Mouse (Mus musculus): ENCODE data around the gene Acad9. TPM values are rescaled to one million over a fixed set of nuclear protein-coding genes. Genes with fewer than 3 reads are reported as not detected.

Acad9 gene
- total and polyA plus RNA-seq, 3 experiments = 37.2 to 197 (median 57.0) TPM

DNA sequence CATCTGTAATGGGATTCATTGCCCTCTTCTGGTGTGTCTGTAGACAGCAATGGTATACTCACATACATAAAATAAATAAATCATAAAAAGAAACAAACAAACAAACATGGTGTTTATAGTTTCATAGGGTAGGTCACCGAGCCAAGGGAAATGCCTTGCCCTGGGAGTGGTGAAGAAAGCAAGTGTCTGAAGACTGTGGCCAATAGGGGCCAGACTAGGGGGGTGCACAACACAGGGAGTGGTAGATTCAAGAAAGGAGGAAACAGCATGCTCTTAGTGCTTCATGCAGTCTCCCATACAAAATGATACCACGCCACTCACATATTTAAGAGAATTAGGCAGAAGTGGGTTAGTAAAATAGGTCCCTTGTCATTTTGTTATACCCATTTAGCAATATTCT, 613 bp upstream of the Acad9 start (continued):
- no peak for TF ChIP-seq JUND (IDR thresholded peaks at IDR 0.05; ENCODE audit: low read depth, low read length)

DNA sequence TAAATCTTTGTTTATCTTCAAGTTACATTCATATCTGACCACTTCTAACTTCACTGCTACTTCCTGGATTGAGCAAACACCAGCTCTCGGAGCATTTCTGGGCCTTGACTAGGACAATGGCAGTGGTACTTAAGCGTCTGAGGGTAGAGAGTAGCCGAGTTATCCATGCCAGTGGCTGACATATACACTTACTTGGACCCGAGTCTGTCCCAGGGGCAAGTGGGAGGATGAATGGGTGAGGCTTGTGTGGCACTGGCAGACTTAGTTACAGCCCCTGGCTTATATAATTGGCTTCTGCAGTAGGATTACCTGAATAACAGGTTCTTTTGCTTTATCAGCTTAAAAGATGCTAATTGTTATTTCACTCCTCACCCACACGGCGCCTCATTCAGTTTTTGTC, 2.0 kb downstream of the Acad9 start:
- Histone ChIP-seq H3K4me3 (ENCODE audit: control insufficient read depth in 1 of 2, insufficient read depth in 1 of 2, low read depth in 2 of 2, low read length in 2 of 2) (no peak overlapping the region), H3K27me3 (ENCODE audit: control insufficient read depth in 1 of 2, insufficient read depth in 2 of 2, low read length in 2 of 2) (no peaks in the 10 kb centered on the region), H3K4me1 (ENCODE audit: control insufficient read depth in 1 of 2, insufficient read depth in 2 of 2, low read length in 2 of 2) (peaks cover 0 to 10% of the 10 kb centered on the region in 2 experiments; a peak in 3 of 4 replicates), H3K79me2 (ENCODE audit: control insufficient read depth, insufficient read depth, low read length, poor library complexity) (peaks cover 19% of the 10 kb centered on the region), H3K9me3 (replicated peaks; ENCODE audit: insufficient read depth, low read length) (no peaks in the 10 kb centered on the region), H3K27ac (ENCODE audit: control insufficient read depth, low read depth, low read length) (no peak overlapping the region), H3K36me3 (ENCODE audit: control insufficient read depth in 1 of 2, insufficient read depth in 2 of 2, low read length in 2 of 2) (peaks cover 0 to 11% of the 10 kb centered on the region in 2 experiments; a peak in 2 of 4 replicates), H3K9ac (ENCODE audit: control insufficient read depth, low read depth, low read length, poor library complexity, severe bottlenecking) (no peak overlapping the region)
- no peak for DNase-seq (ENCODE audit: low read depth, low spot score)
- TF ChIP-seq UBTF (IDR thresholded peaks at IDR 0.05; ENCODE audit: borderline replicate concordance, insufficient read depth, low read depth, low read length) (no peak), E2F4 (IDR thresholded peaks at IDR 0.05; ENCODE audit: borderline replicate concordance, low read depth, low read length) (no peak), MAZ (IDR thresholded peaks at IDR 0.05; ENCODE audit: low read depth, low read length) (no peak), MYB (IDR thresholded peaks at IDR 0.05; ENCODE audit: low read depth, low read length) (no peak), HCFC1 (IDR thresholded peaks at IDR 0.05; ENCODE audit: low read depth, low read length) (no peak), CHD1 (IDR thresholded peaks at IDR 0.05; ENCODE audit: low read depth, low read length) (no peak), GABPA (IDR thresholded peaks at IDR 0.05; ENCODE audit: low read depth, low read length) (no peak), RCOR1 (IDR thresholded peaks at IDR 0.05; ENCODE audit: low read depth, low read length) (no peak), TAL1 (IDR thresholded peaks at IDR 0.05; ENCODE audit: low read length) (no peak), USF1 (IDR thresholded peaks at IDR 0.05; ENCODE audit: low read depth, low read length) (no peak), ZNF384 (IDR thresholded peaks at IDR 0.05; ENCODE audit: low read depth, low read length) (no peak), ZMIZ1 (IDR thresholded peaks at IDR 0.05; ENCODE audit: low read depth, low read length) (no peak), ZC3H11A (IDR thresholded peaks at IDR 0.05; ENCODE audit: low read depth, low read length) (no peak), MEF2A (IDR thresholded peaks at IDR 0.05; ENCODE audit: extremely low read depth, insufficient replicate concordance, low read depth, low read length, poor library complexity, severe bottlenecking) (no peak), GATA1 (IDR thresholded peaks at IDR 0.05; ENCODE audit: low read depth, low read length) (no peak), POLR2AphosphoS2 (IDR thresholded peaks at IDR 0.05; ENCODE audit: low read length) (no peak)

DNA sequence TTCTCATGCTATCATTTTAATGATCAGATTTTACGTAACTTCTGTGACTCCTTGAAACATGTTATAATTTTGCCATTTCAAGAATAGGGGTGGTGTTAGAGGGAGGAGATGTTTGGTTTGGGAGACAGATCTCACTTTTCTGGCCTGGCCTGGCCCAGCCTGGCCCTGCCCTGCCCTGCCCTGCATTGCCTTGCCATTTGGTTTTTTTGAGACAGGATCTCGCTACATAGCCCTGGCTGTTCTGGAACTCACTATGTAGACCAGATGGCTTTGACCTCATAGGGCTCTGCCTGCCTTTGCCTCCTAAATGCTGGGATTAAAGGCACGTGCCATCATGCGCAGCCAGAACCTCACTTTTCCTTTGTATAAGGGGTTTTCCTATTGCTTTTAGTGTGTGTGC, 4.7 kb downstream of the Acad9 start:
- Histone ChIP-seq H3K4me1 (ENCODE audit: control insufficient read depth in 1 of 2, insufficient read depth in 2 of 2, low read length in 2 of 2) (peaks cover 0 to 7% of the 10 kb centered on the region in 2 experiments; a peak in 3 of 4 replicates), H3K27me3 (ENCODE audit: control insufficient read depth in 1 of 2, insufficient read depth in 2 of 2, low read length in 2 of 2) (no peaks in the 10 kb centered on the region), H3K27ac (ENCODE audit: control insufficient read depth, low read depth, low read length) (no peak overlapping the region), H3K79me2 (ENCODE audit: control insufficient read depth, insufficient read depth, low read length, poor library complexity) (peaks cover 19% of the 10 kb centered on the region), H3K36me3 (ENCODE audit: control insufficient read depth in 1 of 2, insufficient read depth in 2 of 2, low read length in 2 of 2) (peaks cover 11% of the 10 kb centered on the region in 2 experiments), H3K9ac (ENCODE audit: control insufficient read depth, low read depth, low read length, poor library complexity, severe bottlenecking) (no peak overlapping the region), H3K4me3 (ENCODE audit: control insufficient read depth in 1 of 2, insufficient read depth in 1 of 2, low read depth in 2 of 2, low read length in 2 of 2) (no peak overlapping the region), H3K9me3 (replicated peaks; ENCODE audit: insufficient read depth, low read length) (no peaks in the 10 kb centered on the region)
- TF ChIP-seq USF1 (IDR thresholded peaks at IDR 0.05; ENCODE audit: low read depth, low read length) (no peak), MAFK (IDR thresholded peaks at IDR 0.05; ENCODE audit: borderline replicate concordance, low read depth, low read length) (no peak), RAD21 (IDR thresholded peaks at IDR 0.05; ENCODE audit: low read depth, low read length) (no peak), CHD1 (IDR thresholded peaks at IDR 0.05; ENCODE audit: low read depth, low read length) (no peak), ZMIZ1 (IDR thresholded peaks at IDR 0.05; ENCODE audit: low read depth, low read length) (no peak), TBP (IDR thresholded peaks at IDR 0.05; ENCODE audit: low read depth, low read length) (no peak), ZC3H11A (IDR thresholded peaks at IDR 0.05; ENCODE audit: low read depth, low read length) (no peak), ELF1 (IDR thresholded peaks at IDR 0.05; ENCODE audit: low read depth, low read length) (no peak), ZNF384 (IDR thresholded peaks at IDR 0.05; ENCODE audit: low read depth, low read length) (no peak), RCOR1 (IDR thresholded peaks at IDR 0.05; ENCODE audit: low read depth, low read length) (no peak), MYB (IDR thresholded peaks at IDR 0.05; ENCODE audit: low read depth, low read length) (no peak), CTCF (IDR thresholded peaks at IDR 0.05 in 2 of 3, conservative IDR thresholded peaks at IDR 0.05 in 1 of 3; ENCODE audit: control insufficient read depth in 1 of 3, insufficient read depth in 1 of 3, low read depth in 2 of 3, low read length in 3 of 3, poor library complexity in 1 of 3, severe bottlenecking in 1 of 3) (no peak)
- no peak for DNase-seq (ENCODE audit: low read depth, low spot score)
